Mouse (Mus musculus): Measurements from ENCODE around the gene Hoxd8.

Hoxd8 gene

GRCm38 (mm10) chr2:74715504-74716241 is 11.3 kb downstream of the Hoxd8 start:
- peak; percentile 90 for DNase-seq

- no peak for DNase-seq
These were observed 16.0 kb downstream of the Hoxd8 start for GRCm38 (mm10) chr2:74720384-74720783.

- no peak for DNase-seq
These were observed 16.6 kb downstream of the Hoxd8 start for GRCm38 (mm10) chr2:74720955-74721491.

GRCm38 (mm10) chr2:74721882-74722281 is 17.5 kb downstream of the Hoxd8 start:
- no peak for DNase-seq

- DNase-seq, result no peak
These were observed 18.5 kb downstream of the Hoxd8 start for GRCm38 (mm10) chr2:74722949-74723348.

- DNase-seq, result no peak
These were observed 20.0 kb downstream of the Hoxd8 start for GRCm38 (mm10) chr2:74724244-74725015.

GRCm38 (mm10) chr2:74725171-74725570 is 20.8 kb downstream of the Hoxd8 start:
- DNase-seq, result no peak

GRCm38 (mm10) chr2:74726551-74726950 is 22.1 kb downstream of the Hoxd8 start, which contains the start of gene Gm28230:
TSS of gene Gm28230 (plus strand) at chr2:74726728.
- no peak for DNase-seq

GRCm38 (mm10) chr2:74726973-74727639 is 22.7 kb downstream of the Hoxd8 start:
- no peak for DNase-seq

- no peak for DNase-seq
These were observed 23.4 kb downstream of the Hoxd8 start for GRCm38 (mm10) chr2:74727640-74728302.

GRCm38 (mm10) chr2:74728303-74728680 is 23.9 kb downstream of the Hoxd8 start:
- DNase-seq, result no peak

GRCm38 (mm10) chr2:74730331-74730730 is 25.9 kb downstream of the Hoxd8 start:
- DNase-seq, result no peak

- no peak for DNase-seq
These were observed 26.6 kb downstream of the Hoxd8 start for GRCm38 (mm10) chr2:74731055-74731454.

- DNase-seq, result no peak
These were observed 27.5 kb downstream of the Hoxd8 start for GRCm38 (mm10) chr2:74731799-74732512.

- no peak for DNase-seq
These were observed 28.3 kb downstream of the Hoxd8 start for GRCm38 (mm10) chr2:74732513-74733316.

GRCm38 (mm10) chr2:74733317-74733661 is 28.9 kb downstream of the Hoxd8 start:
- DNase-seq, result no peak

GRCm38 (mm10) chr2:74733765-74734164 is 29.4 kb downstream of the Hoxd8 start:
- DNase-seq, result no peak

- no peak for DNase-seq
These were observed 30.0 kb downstream of the Hoxd8 start for GRCm38 (mm10) chr2:74734451-74734850.

- DNase-seq, result no peak
These were observed 30.8 kb downstream of the Hoxd8 start for GRCm38 (mm10) chr2:74734996-74735811.

All from lung, postnatal 14 days (tissue).